Mouse (Mus musculus): ENCODE results near the gene 2210016F16Rik.

DNA sequence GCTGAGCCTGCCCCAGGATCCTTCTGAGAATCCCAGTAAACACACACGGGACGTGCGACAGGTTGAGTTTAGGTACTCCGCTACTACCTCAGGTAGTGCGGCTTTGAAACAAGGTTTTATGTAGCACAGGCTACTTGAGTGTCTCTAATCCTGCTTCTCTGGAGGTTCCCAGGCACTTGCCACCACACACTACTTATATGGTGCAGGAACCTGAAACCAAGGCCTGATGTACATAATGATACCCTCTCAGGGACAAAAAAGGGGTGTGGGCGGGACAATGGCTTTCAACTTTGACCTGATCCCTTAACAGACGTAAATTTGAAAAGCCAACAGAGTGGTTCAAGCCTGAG lies 25.7 kb downstream of the 2210016F16Rik start:
- no peak for TF ChIP-seq CTCF (IDR thresholded peaks at IDR 0.05)
- no peak for TF ChIP-seq EP300 (IDR thresholded peaks at IDR 0.05)

Measured in lung, postnatal 0 days (tissue).